Mouse (Mus musculus) lung, postnatal 0 days (tissue): ENCODE measurements around the gene Cers6.

Experiments used
- CTCF ChIP-seq: IDR thresholded peaks from 2 replicates; pipeline ENCODE4 v1.5.1; 2016; ENCODE audit warnings: antibody characterized with exemption, mild to moderate bottlenecking
- EP300 ChIP-seq: IDR thresholded peaks from 2 replicates; pipeline ENCODE4 v1.6.1; 2016; ENCODE audit warnings: antibody characterized with exemption, mild to moderate bottlenecking, control low read depth

- no peak for TF ChIP-seq CTCF
- no peak for TF ChIP-seq EP300
Observed at GRCm38 (mm10) chr2:69150841-69151240, 289.6 kb downstream of the Cers6 start.
